Mouse (Mus musculus) cerebellum, adult 18-20 months (tissue): ENCODE measurements at regions not wholly inside any gene's neighbourhood (a gene's known extent, or its start where the extent isn't known, plus 50 kb on each side); places are given as distances from the start of the nearest gene placed in this dataset.

ENCODE experiments used
- DNase-seq, 2 experiments: peaks; one replicate each; pipeline ENCODE4 v3.0.0; 2021

DNA sequence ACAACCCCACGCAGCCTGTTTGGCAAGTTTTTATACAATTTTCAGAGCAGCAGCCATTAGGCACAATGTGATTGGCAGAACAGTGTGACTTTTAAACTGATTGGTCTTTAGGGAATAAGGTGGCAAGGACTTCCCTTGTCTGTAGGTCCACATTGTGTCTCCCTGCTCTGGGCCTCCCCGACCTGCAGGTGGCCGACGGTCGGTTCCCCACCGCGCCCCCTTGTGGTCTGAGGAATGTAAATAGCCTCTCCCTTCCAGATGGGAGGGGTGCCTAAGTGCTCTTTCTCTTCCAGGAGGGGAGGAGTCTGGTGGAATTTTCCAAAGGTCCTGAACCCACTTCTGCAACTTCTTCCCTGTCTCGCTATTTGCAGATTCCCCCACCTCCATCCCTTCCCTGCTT, 52.5 kb upstream of the Prr5 start:
- DNase-seq, result peak; percentile 40 to 57

GRCm38 (mm10) chr15:84613536-84614527, 55.6 kb upstream of the Prr5 start:
- DNase-seq, result peak; percentile 86 to 91

- no peak for DNase-seq
These were observed 55.3 kb upstream of the Rtl6 start for GRCm38 (mm10) chr15:84612961-84613360.

GRCm38 (mm10) chr15:84609825-84610442, 52.3 kb upstream of the Rtl6 start:
- DNase-seq, result no peak

DNA sequence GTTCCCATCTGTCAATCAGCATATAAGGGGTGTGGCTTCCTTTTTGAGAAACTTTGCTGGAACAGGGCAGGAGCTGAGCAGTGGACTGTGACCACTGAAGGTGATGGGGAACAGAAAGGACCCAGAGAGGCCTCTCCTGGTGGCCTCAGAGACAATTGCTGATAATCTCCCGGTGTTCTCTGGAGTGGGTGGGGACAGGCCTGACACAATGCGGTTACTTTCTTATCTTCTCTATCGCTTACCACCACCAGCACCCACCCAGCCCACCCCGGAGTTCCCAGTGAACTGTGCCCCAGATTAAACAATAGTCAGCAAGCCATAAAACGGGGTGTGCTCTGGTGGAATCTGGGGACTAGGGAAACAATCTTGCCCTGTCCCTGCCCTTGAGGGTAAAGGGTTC, 51.4 kb upstream of the Rtl6 start:
- no peak for DNase-seq
